Mouse (Mus musculus): ENCODE data around the gene Btg1-ps1.
"Not testable (repeated sequence)": the region's sequence is repeated elsewhere in the genome, so short reads cannot be mapped to it uniquely, and the experiment has no call there.

- TF ChIP-seq CTCF (IDR thresholded peaks at IDR 0.05; ENCODE audit: extremely low read depth, insufficient read depth, insufficient read length, insufficient replicate concordance); POLR2A (IDR thresholded peaks at IDR 0.05; ENCODE audit: low read depth, low read length): not testable (repeated sequence)
Observed at GRCm38 (mm10) chrX:38018597-38018996, at the start of gene Btg1-ps1.
